8 mouse cellular contexts compared by ENCODE assay signal in the genomic region with DNA sequence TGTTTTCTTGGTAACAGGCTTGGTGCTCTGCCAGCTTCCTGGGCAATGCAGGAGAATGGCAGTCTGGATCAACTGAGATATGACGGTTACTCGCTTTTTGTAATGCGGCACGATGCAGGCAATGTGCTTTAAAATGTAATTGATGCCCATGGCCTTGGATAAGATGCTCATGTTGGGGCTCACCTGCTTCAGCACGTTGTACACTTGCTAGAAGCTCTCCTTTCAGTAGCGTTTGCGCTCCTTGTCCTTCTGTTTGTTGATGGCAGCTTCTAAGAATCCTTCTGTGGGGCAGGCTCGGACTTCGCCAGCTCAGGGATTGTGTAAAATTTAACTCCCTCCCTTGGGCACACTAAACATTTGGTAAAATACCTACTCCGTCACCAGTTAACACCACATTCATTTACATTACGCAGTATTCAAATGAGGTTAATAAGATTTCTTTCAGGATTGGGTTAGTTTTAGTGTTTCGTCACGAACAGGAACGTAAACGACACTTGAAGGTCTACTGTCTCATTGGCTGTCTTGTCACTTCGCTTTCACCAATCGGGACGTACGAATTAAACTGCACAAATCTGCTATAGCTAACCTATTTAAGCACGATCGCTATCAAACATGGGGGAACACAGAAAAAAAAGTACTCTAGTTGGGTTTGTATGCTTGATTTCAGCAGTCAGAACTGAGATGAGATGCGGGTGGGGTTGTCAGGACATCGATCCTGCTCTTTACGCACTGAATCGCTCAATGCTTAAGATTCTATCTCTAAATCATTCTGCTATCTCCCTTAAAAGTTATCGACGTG. TPM values are rescaled to one million over a fixed set of nuclear protein-coding genes. Genes with fewer than 3 reads are reported as not detected.
A peak's percentile ranks its signal among the peaks of the same experiment; 100 is the strongest.
DNase-seq lines count a peak whose midpoint lies in the region; ATAC-seq and TF ChIP-seq lines count a peak whose summit lies in the region.

Gene Hist1h2be, minus strand, starts transcription at position 392 of the 799 bp plus-strand sequence.

- H3K27ac ChIP-seq in bone marrow, adult 2 months (ENCODE audit: control insufficient read depth, insufficient read depth, low read depth, low read length, poor library complexity): peak within 1 kb of the TSS; percentile 99
- H3K27ac ChIP-seq in embryonic facial prominence, embryonic 15.5 days (replicated peaks): peak within 1 kb of the TSS; percentile 98
- H3K27ac ChIP-seq in heart, adult 2 months: peak within 1 kb of the TSS; percentile 97
- H3K27ac ChIP-seq in kidney, adult 2 months (ENCODE audit: insufficient read depth, low read depth, low read length): peak within 1 kb of the TSS; percentile 91
- peak within 1 kb of the TSS; percentile 99 for H3K27ac ChIP-seq in limb, embryonic 11.5 days (replicated peaks; ENCODE audit: low read depth, low read length)
- peak within 1 kb of the TSS; percentile 96 for H3K27ac ChIP-seq in midbrain, embryonic 13.5 days
- peak within 1 kb of the TSS; percentile 98 for H3K27ac ChIP-seq in small intestine, adult 2 months (ENCODE audit: insufficient read depth, low read depth, low read length)

- no peaks in the 10 kb centered on the region for H3K9me3 ChIP-seq in embryonic facial prominence, embryonic 15.5 days (replicated peaks)
- H3K9me3 ChIP-seq in limb, embryonic 11.5 days (ENCODE audit: control insufficient read depth, low read length): no peaks in the 10 kb centered on the region
- H3K9me3 ChIP-seq in midbrain, embryonic 13.5 days: no peaks in the 10 kb centered on the region

- H3K4me2 ChIP-seq in embryonic facial prominence, embryonic 15.5 days (replicated peaks): peak within 1 kb of the TSS; percentile 86
- H3K4me2 ChIP-seq in limb, embryonic 11.5 days (ENCODE audit: low read depth, severe bottlenecking): peak within 1 kb of the TSS; percentile 94
- peak within 1 kb of the TSS; percentile 98 for H3K4me2 ChIP-seq in midbrain, embryonic 13.5 days (replicated peaks)

- ATAC-seq in embryonic facial prominence, embryonic 15.5 days (ENCODE audit: insufficient number of reproducible peaks, low FRiP score, low TSS enrichment, low read depth): peak; percentile 88
- ATAC-seq in limb, embryonic 11.5 days (ENCODE audit: insufficient number of reproducible peaks, low FRiP score, low TSS enrichment, low read depth): peak; percentile 89
- peak; percentile 87 for ATAC-seq in midbrain, embryonic 13.5 days

- 0 out of 2 replicates have a peak, but pooled peaks cover 1% of the 10 kb centered on the region for H3K79me2 ChIP-seq in heart, adult 2 months (replicated peaks; ENCODE audit: control insufficient read depth, insufficient read depth, low read length)

- H3K27me3 ChIP-seq in embryonic facial prominence, embryonic 15.5 days: no peaks in the 10 kb centered on the region
- H3K27me3 ChIP-seq in heart, adult 2 months (ENCODE audit: control insufficient read depth, insufficient read depth, low read length): no peaks in the 10 kb centered on the region
- H3K27me3 ChIP-seq in kidney, adult 2 months (replicated peaks; ENCODE audit: control insufficient read depth, insufficient read depth, low read length): no peaks in the 10 kb centered on the region
- H3K27me3 ChIP-seq in limb, embryonic 11.5 days (ENCODE audit: control insufficient read depth, insufficient read depth, low read length): no peaks in the 10 kb centered on the region
- H3K27me3 ChIP-seq in midbrain, embryonic 13.5 days: no peaks in the 10 kb centered on the region
- no peaks in the 10 kb centered on the region for H3K27me3 ChIP-seq in small intestine, adult 2 months (ENCODE audit: control insufficient read depth, insufficient read depth, low read length)

- DNase-seq in A20 (ENCODE audit: low read depth, low spot score): peak; percentile 91
- DNase-seq in heart, adult 2 months: peak; percentile 73 to 75
- peak; percentile 91 for DNase-seq in kidney, adult 2 months
- peak; percentile 75 for DNase-seq in limb, embryonic 11.5 days (ENCODE audit: low spot score)

- 0 out of 2 replicates have a peak, but pooled peaks have one; percentile 55 for TF ChIP-seq EP300 in heart, adult 2 months (IDR thresholded peaks at IDR 0.05; ENCODE audit: insufficient read depth, low read depth, low read length)

- no peak for TF ChIP-seq POLR2A in bone marrow, adult 2 months (IDR thresholded peaks at IDR 0.05; ENCODE audit: borderline replicate concordance, control insufficient read depth, low read depth, low read length)
- no peak; the same call in 1 of the 2 replicates for TF ChIP-seq POLR2A in heart, adult 2 months (IDR thresholded peaks at IDR 0.05; ENCODE audit: insufficient read depth, low read depth, low read length)
- no peak for TF ChIP-seq POLR2A in kidney, adult 2 months (IDR thresholded peaks at IDR 0.05; ENCODE audit: low read depth, low read length)
- no peak for TF ChIP-seq POLR2A in small intestine, adult 2 months (IDR thresholded peaks at IDR 0.05; ENCODE audit: low read depth, low read length)

- intact Hi-C loops in heart, adult 2 months (cut with DNase I): loop anchor here (1.0 to 10.0 kb wide), 5 partner anchors 35 to 1796 kb away; partner anchors contain the start of genes Hist1h2af, Hist1h2ag, Hist1h2bb and Hist1h2bj

- peak within 1 kb of the TSS; percentile 83 for H3K9ac ChIP-seq in embryonic facial prominence, embryonic 15.5 days
- peak within 1 kb of the TSS; percentile 78 for H3K9ac ChIP-seq in heart, adult 2 months (ENCODE audit: low read depth, low read length)
- H3K9ac ChIP-seq in limb, embryonic 11.5 days (ENCODE audit: low read length): peak within 1 kb of the TSS; percentile 95
- H3K9ac ChIP-seq in midbrain, embryonic 13.5 days (replicated peaks): peak within 1 kb of the TSS; percentile 89

- H3K36me3 ChIP-seq in embryonic facial prominence, embryonic 15.5 days: no peaks in the 10 kb centered on the region
- peaks cover 3% of the 10 kb centered on the region; the same call in 1 of the 2 replicates for H3K36me3 ChIP-seq in heart, adult 2 months (ENCODE audit: control insufficient read depth, insufficient read depth, low read length)
- H3K36me3 ChIP-seq in kidney, adult 2 months (ENCODE audit: control insufficient read depth, insufficient read depth, low read length): no peaks in the 10 kb centered on the region
- no peaks in the 10 kb centered on the region for H3K36me3 ChIP-seq in limb, embryonic 11.5 days (ENCODE audit: control insufficient read depth, insufficient read depth, low read length)
- no peaks in the 10 kb centered on the region for H3K36me3 ChIP-seq in midbrain, embryonic 13.5 days
- no peaks in the 10 kb centered on the region for H3K36me3 ChIP-seq in small intestine, adult 2 months (ENCODE audit: control insufficient read depth, insufficient read depth, low read length)

- peaks cover 1% of the 10 kb centered on the region; the same call in 1 of the 2 replicates for H3K4me1 ChIP-seq in bone marrow, adult 2 months (ENCODE audit: control insufficient read depth, insufficient read depth, low read length)
- peaks cover 10% of the 10 kb centered on the region for H3K4me1 ChIP-seq in embryonic facial prominence, embryonic 15.5 days
- peaks cover 3% of the 10 kb centered on the region for H3K4me1 ChIP-seq in heart, adult 2 months (ENCODE audit: control insufficient read depth, insufficient read depth, low read length)
- H3K4me1 ChIP-seq in kidney, adult 2 months (ENCODE audit: control insufficient read depth, insufficient read depth, low read length): peaks cover 2% of the 10 kb centered on the region; the same call in 1 of the 2 replicates
- peaks cover 4% of the 10 kb centered on the region; the same call in 1 of the 2 replicates for H3K4me1 ChIP-seq in limb, embryonic 11.5 days (ENCODE audit: control insufficient read depth, insufficient read depth, low read length)
- H3K4me1 ChIP-seq in midbrain, embryonic 13.5 days (replicated peaks): peaks cover 28% of the 10 kb centered on the region
- H3K4me1 ChIP-seq in small intestine, adult 2 months (ENCODE audit: control insufficient read depth, insufficient read depth, insufficient read length, low read length): no peaks in the 10 kb centered on the region; the same call in 1 of the 2 replicates

- under 1% methylated on average over 27 of the region's 27 CpGs for WGBS in bone marrow, adult 2 months
- under 1% methylated on average over 27 of the region's 27 CpGs for WGBS in embryonic facial prominence, embryonic 15.5 days
- WGBS in heart, adult 2 months: under 1% methylated on average over 27 of the region's 27 CpGs
- under 1% methylated on average over 27 of the region's 27 CpGs for WGBS in kidney, adult 2 months
- WGBS in limb, embryonic 11.5 days: 1% methylated on average over 27 of the region's 27 CpGs
- WGBS in midbrain, embryonic 13.5 days: under 1% methylated on average over 27 of the region's 27 CpGs
- under 1% methylated on average over 27 of the region's 27 CpGs for WGBS in small intestine, adult 2 months

- peak within 1 kb of the TSS; percentile 76 for H3K4me3 ChIP-seq in bone marrow, adult 2 months (replicated peaks; ENCODE audit: control insufficient read depth, low read depth, low read length)
- peak within 1 kb of the TSS; percentile 54 for H3K4me3 ChIP-seq in embryonic facial prominence, embryonic 15.5 days (replicated peaks)
- H3K4me3 ChIP-seq in heart, adult 2 months: peak within 1 kb of the TSS; percentile 77
- peak within 1 kb of the TSS; percentile 69 for H3K4me3 ChIP-seq in kidney, adult 2 months (ENCODE audit: insufficient read depth, low read depth, low read length)
- peak within 1 kb of the TSS; percentile 70 for H3K4me3 ChIP-seq in limb, embryonic 11.5 days (ENCODE audit: low read depth, low read length)
- peak within 1 kb of the TSS; percentile 71 for H3K4me3 ChIP-seq in midbrain, embryonic 13.5 days (replicated peaks)
- peak within 1 kb of the TSS; percentile 79 for H3K4me3 ChIP-seq in small intestine, adult 2 months (ENCODE audit: low read depth, low read length)

- no peak for TF ChIP-seq CTCF in bone marrow, adult 2 months (IDR thresholded peaks at IDR 0.05; ENCODE audit: control insufficient read depth, insufficient read depth, low read length)
- TF ChIP-seq CTCF in heart, adult 2 months (IDR thresholded peaks at IDR 0.05): no peak
- TF ChIP-seq CTCF in kidney, adult 2 months (conservative IDR thresholded peaks at IDR 0.05; ENCODE audit: insufficient read depth, insufficient read length, low read depth, low read length): no peak
- TF ChIP-seq CTCF in small intestine, adult 2 months (IDR thresholded peaks at IDR 0.05; ENCODE audit: extremely low read depth, insufficient read length, insufficient replicate concordance, low read depth, low read length): no peak

RNA-seq across cellular contexts. Expression of gene Hist1h2be, which starts in this region (rescaled TPM):
- 9.2 and 11.8 TPM in 2 replicates for polyA plus RNA-seq in bone marrow, adult 2 months (2011; ENCODE audit: insufficient read depth, insufficient read length, low replicate concordance, missing spikeins)
- 2.7 and 3.6 TPM in 2 replicates for polyA plus RNA-seq in embryonic facial prominence, embryonic 15.5 days (2015; fragmentation: Nextera tagmentation; extraction: Ambion mirVana)
- 1 to 10 TPM; 8.8 to 9.8 TPM for total RNA-seq in heart, adult 2 months (2021)
- polyA plus RNA-seq in heart, adult 2 months (2012; rRNA removed): 2.4 and 4.9 TPM in 2 replicates
- polyA plus RNA-seq in kidney, adult 2 months (2012; rRNA removed): 1.2 TPM in 2 replicates
- polyA plus RNA-seq in limb, embryonic 11.5 days (2014; fragmentation: Nextera tagmentation; extraction: Ambion mirVana): 3.1 and 3.9 TPM in 2 replicates
- 1.4 and 2.0 TPM in 2 replicates for polyA plus RNA-seq in midbrain, embryonic 13.5 days (2015; fragmentation: Nextera tagmentation; extraction: Ambion mirVana)
- 1.5 and 1.8 TPM in 2 replicates for polyA plus RNA-seq in small intestine, adult 2 months (2012; rRNA removed)

Comparison
In these comparisons a context has a peak if more than half of its experiments do, and no peak if none do; other contexts are left out.
1. Peak in every context shown above with its lines: DNase-seq, ATAC-seq, H3K4me3 ChIP-seq and H3K27ac ChIP-seq.